ENCODE assay signal across 10 mouse cellular contexts in the genomic region with DNA sequence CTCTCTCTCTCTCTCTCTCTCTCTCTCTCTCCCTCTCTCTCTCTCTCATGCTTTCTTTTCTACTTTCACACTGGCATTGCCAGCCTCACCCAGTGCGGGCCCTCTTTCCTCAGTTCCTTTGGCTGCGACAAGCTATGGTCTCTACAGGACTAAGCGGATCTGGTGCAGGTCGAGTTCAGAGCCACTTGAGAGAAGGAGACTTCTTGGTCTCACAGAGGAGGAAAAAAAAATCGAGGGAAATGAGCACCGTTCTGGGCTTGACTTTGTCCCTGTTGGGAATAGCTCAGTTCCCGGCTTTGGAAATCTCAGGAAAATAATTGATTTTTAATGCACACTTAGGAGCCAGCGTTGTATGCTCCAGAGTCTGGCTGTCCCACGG. TPM values are rescaled to one million over a fixed set of nuclear protein-coding genes. Genes with fewer than 3 reads are reported as not detected.
DNase-seq lines count a peak whose midpoint lies in the region; ATAC-seq lines count a peak whose summit lies in the region.
"Had no signal": no experiment of that assay in that cellular context is flagged by ENCODE, and none has a peak within 500 bp of the region (broad histone marks: within the 10 kb centered on the region; RNA-seq: fewer than 3 reads in every experiment).

No protein-coding gene starts in this region.

- intact Hi-C loops in gastrocnemius, postnatal 14 days (cut with DNase I; ENCODE audit: low total_unique reads), result no loop called here

- H3K4me1 ChIP-seq in lung, embryonic 16.5 days (replicated peaks; ENCODE audit: control insufficient read depth, insufficient read depth, low read length), result no peaks in the 10 kb centered on the region
- no peaks in the 10 kb centered on the region for H3K4me1 ChIP-seq in forebrain, embryonic 14.5 days (ENCODE audit: control insufficient read depth, insufficient read depth, low read length)
- H3K4me1 ChIP-seq in limb, embryonic 12.5 days (replicated peaks), result 0 out of 2 replicates have a peak, but pooled peaks cover 4% of the 10 kb centered on the region
- no peaks in the 10 kb centered on the region for H3K4me1 ChIP-seq in stomach, embryonic 16.5 days (ENCODE audit: control insufficient read depth, insufficient read depth, low read length)

- no peak for ATAC-seq in lung, embryonic 16.5 days (ENCODE audit: low read depth)
- peak; percentile 16; the same call in 1 of the 2 replicates for ATAC-seq in forebrain, embryonic 14.5 days
- ATAC-seq in limb, embryonic 12.5 days (ENCODE audit: insufficient number of reproducible peaks, insufficient read depth, low FRiP score, low TSS enrichment, low read depth), result 0 out of 2 replicates have a peak, but pooled peaks have one; percentile 6
- ATAC-seq in stomach, embryonic 16.5 days (ENCODE audit: insufficient read depth, low FRiP score), result no peak

- H3K4me2 ChIP-seq in lung, embryonic 16.5 days (ENCODE audit: low read depth, low read length), result no peak overlapping the region
- peak overlapping the region; percentile 76 for H3K4me2 ChIP-seq in forebrain, embryonic 14.5 days (ENCODE audit: low read length)
- H3K4me2 ChIP-seq in limb, embryonic 12.5 days, result peak overlapping the region; percentile 35
- peak overlapping the region; percentile 30 for H3K4me2 ChIP-seq in stomach, embryonic 16.5 days (ENCODE audit: low read depth, low read length)

- H3K27me3 ChIP-seq in lung, embryonic 16.5 days (ENCODE audit: control insufficient read depth, insufficient read depth, low read depth, low read length), result peaks cover 59% of the 10 kb centered on the region
- H3K27me3 ChIP-seq in forebrain, embryonic 14.5 days (replicated peaks; ENCODE audit: control insufficient read depth, insufficient read depth, low read length), result peaks cover 3% of the 10 kb centered on the region; the same call in 1 of the 2 replicates
- H3K27me3 ChIP-seq in limb, embryonic 12.5 days, result peaks cover 58% of the 10 kb centered on the region
- H3K27me3 ChIP-seq in stomach, embryonic 16.5 days (ENCODE audit: control insufficient read depth, insufficient read depth, low read length), result peaks cover 55% of the 10 kb centered on the region

- no peak for DNase-seq in lung, postnatal 4 days
- DNase-seq in forebrain, embryonic 14.5 days (ENCODE audit: low spot score), result peak; percentile 58
- DNase-seq in gastrocnemius, postnatal 14 days, result no peak
- no peak for DNase-seq in ovary, postnatal 36 days (ENCODE audit: low spot score)
- DNase-seq: cerebellum, adult 9-11 months had no signal

- peak overlapping the region; percentile 11; the same call in 1 of the 2 replicates for H3K4me3 ChIP-seq in lung, embryonic 16.5 days (ENCODE audit: low read length)
- peak overlapping the region; percentile 56 for H3K4me3 ChIP-seq in forebrain, embryonic 14.5 days (ENCODE audit: low read depth, low read length)
- H3K4me3 ChIP-seq in limb, embryonic 12.5 days (replicated peaks), result peak overlapping the region; percentile 24
- peak overlapping the region; percentile 30; the same call in 1 of the 2 replicates for H3K4me3 ChIP-seq in stomach, embryonic 16.5 days (replicated peaks; ENCODE audit: low read length)

- H3K27ac ChIP-seq in lung, embryonic 16.5 days (ENCODE audit: low read length), result no peak overlapping the region
- peak overlapping the region; percentile 98 for H3K27ac ChIP-seq in forebrain, embryonic 14.5 days (ENCODE audit: low read depth, low read length)
- no peak overlapping the region for H3K27ac ChIP-seq in limb, embryonic 12.5 days
- no peak overlapping the region for H3K27ac ChIP-seq in stomach, embryonic 16.5 days (ENCODE audit: low read length)

- H3K36me3 ChIP-seq in lung, embryonic 16.5 days (ENCODE audit: control insufficient read depth, insufficient read depth, low read length), result no peaks in the 10 kb centered on the region
- peaks cover 32% of the 10 kb centered on the region for H3K36me3 ChIP-seq in forebrain, embryonic 14.5 days (ENCODE audit: control insufficient read depth, insufficient read depth, low read length)
- H3K36me3 ChIP-seq in limb, embryonic 12.5 days, result no peaks in the 10 kb centered on the region
- H3K36me3 ChIP-seq in stomach, embryonic 16.5 days (ENCODE audit: control insufficient read depth, insufficient read depth, low read length), result no peaks in the 10 kb centered on the region

- H3K9me3 ChIP-seq in lung, embryonic 16.5 days (ENCODE audit: control insufficient read depth, low read length), result no peaks in the 10 kb centered on the region; the same call in 1 of the 2 replicates
- H3K9me3 ChIP-seq in forebrain, embryonic 14.5 days (replicated peaks; ENCODE audit: control insufficient read depth, low read length), result no peaks in the 10 kb centered on the region
- no peaks in the 10 kb centered on the region for H3K9me3 ChIP-seq in limb, embryonic 12.5 days
- H3K9me3 ChIP-seq in stomach, embryonic 16.5 days (replicated peaks; ENCODE audit: control insufficient read depth, low read length), result no peaks in the 10 kb centered on the region

- no peak overlapping the region for H3K9ac ChIP-seq in lung, embryonic 16.5 days (ENCODE audit: low read length)
- H3K9ac ChIP-seq in forebrain, embryonic 14.5 days (ENCODE audit: low read length), result peak overlapping the region; percentile 96
- no peak overlapping the region for H3K9ac ChIP-seq in limb, embryonic 12.5 days (replicated peaks)
- no peak overlapping the region for H3K9ac ChIP-seq in stomach, embryonic 16.5 days (ENCODE audit: low read length)

- 3% methylated on average over 9 of the region's 9 CpGs for WGBS in lung, embryonic 16.5 days
- under 1% methylated on average over 9 of the region's 9 CpGs for WGBS in forebrain, embryonic 14.5 days
- 1% methylated on average over 9 of the region's 9 CpGs for WGBS in limb, embryonic 12.5 days
- 2% methylated on average over 9 of the region's 9 CpGs for WGBS in stomach, embryonic 16.5 days

RNA-seq across cellular contexts. Expression of a gene that starts 5.9 kb away (rescaled TPM):
- polyA plus RNA-seq in lung, embryonic 16.5 days (2015; fragmentation: Nextera tagmentation; extraction: Ambion mirVana), result not detected in 2 replicates
- 2.2 and 3.6 TPM in 2 replicates for polyA plus RNA-seq in forebrain, embryonic 14.5 days (2014; fragmentation: Nextera tagmentation; extraction: Ambion mirVana)
- polyA plus RNA-seq in limb, embryonic 12.5 days (2016; fragmentation: Nextera tagmentation; extraction: Ambion mirVana), result not detected in 2 replicates
- polyA plus RNA-seq in stomach, embryonic 16.5 days (2015; fragmentation: Nextera tagmentation; extraction: Ambion mirVana), result not detected in 2 replicates
- total RNA-seq in gastrocnemius, postnatal 14 days (2021), result not detected
- total RNA-seq: heart, postnatal 25 days had no signal
- polyA plus RNA-seq: liver, embryonic 16.5 days had no signal

RNA-seq across cellular contexts. Expression of a gene that starts 8.5 kb away (rescaled TPM):
- polyA plus RNA-seq in lung, embryonic 16.5 days (2015; fragmentation: Nextera tagmentation; extraction: Ambion mirVana), result 0.15 TPM in 1 of 2 replicates, not detected in the other
- 72.6 and 77.7 TPM in 2 replicates for polyA plus RNA-seq in forebrain, embryonic 14.5 days (2014; fragmentation: Nextera tagmentation; extraction: Ambion mirVana)
- not detected in 2 replicates for polyA plus RNA-seq in limb, embryonic 12.5 days (2016; fragmentation: Nextera tagmentation; extraction: Ambion mirVana)
- 0.10 TPM in 1 of 2 replicates, not detected in the other for polyA plus RNA-seq in stomach, embryonic 16.5 days (2015; fragmentation: Nextera tagmentation; extraction: Ambion mirVana)
- total RNA-seq in gastrocnemius, postnatal 14 days (2021), result not detected
- total RNA-seq: heart, postnatal 25 days had no signal
- polyA plus RNA-seq: liver, embryonic 16.5 days had no signal

Comparison
In these comparisons a context has a peak if more than half of its experiments do, and no peak if none do; other contexts are left out.
1. ATAC-seq: peak in forebrain, embryonic 14.5 days (single experiment) and limb, embryonic 12.5 days (single experiment); none in lung, embryonic 16.5 days (single experiment) and stomach, embryonic 16.5 days (single experiment).
2. RNA of a gene that starts 8.5 kb away (polyA plus RNA-seq): 72.6 to 77.7 TPM in forebrain, embryonic 14.5 days; 0.15 TPM in lung, embryonic 16.5 days, 0.10 TPM in stomach, embryonic 16.5 days and not detected in limb, embryonic 12.5 days; every median in the first group is over 10 times any median in the second.
3. Peak in every context shown above with its lines, with median percentiles within 50 percentile points of each other: H3K4me3 ChIP-seq.